Mouse (Mus musculus): ENCODE results near the gene Psmb2. TPM values are rescaled to one million over a fixed set of nuclear protein-coding genes. Genes with fewer than 3 reads are reported as not detected.

Gene Psmb2
- polyA plus RNA-seq, 1 experiment from 2014 or later, result 451 TPM

DNA sequence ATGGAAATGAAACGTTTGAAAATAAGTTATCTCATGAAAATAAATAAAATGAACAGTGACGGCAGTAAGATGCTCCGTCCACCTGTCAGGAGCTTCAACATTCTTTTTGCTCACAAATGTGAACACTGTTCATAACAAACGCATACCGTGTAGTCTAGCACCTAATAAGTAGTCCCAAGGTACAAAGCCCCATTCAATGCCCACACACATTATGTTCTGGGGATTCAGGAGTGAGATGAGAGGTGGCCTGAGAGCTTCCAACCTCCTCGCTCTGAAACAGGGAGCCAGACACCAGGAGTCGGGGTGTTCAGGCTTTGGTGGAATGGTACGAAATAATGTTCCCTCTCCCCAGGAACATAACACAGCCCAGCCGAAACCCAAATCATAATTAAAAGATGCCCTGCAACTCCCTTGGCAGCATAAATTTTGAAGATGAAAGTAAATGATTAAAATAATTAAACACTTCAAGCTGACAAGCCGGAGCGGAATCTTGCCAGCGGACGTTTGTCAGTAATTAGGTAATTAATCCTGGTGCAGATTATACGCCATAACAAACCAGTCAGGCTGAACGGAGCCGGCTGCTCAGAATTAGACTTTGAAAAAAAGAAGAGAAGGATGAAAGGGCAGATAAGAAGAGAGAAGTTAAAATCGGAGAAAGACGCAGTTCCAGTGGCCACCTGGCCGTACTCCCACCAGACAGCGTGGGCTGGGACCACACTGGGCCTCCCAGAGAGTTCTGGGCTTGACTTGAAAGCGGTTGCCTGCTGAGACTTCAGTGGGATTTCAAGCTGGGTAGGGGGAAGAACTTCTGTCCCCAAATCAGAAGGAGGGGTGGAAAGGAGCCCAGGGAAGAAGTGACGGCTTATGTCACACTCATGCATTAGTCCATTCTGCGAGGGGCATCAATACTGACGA lies 29.2 kb upstream of the Psmb2 start:
- H3K9ac ChIP-seq (ENCODE audit: low read length), result no peak overlapping the region
- ATAC-seq (ENCODE audit: low read depth), result no peak
- H3K4me1 ChIP-seq (replicated peaks; ENCODE audit: control insufficient read depth, insufficient read depth, low read length), result no peaks in the 10 kb centered on the region
- no peak overlapping the region for H3K4me3 ChIP-seq (ENCODE audit: low read length)
- H3K4me2 ChIP-seq (ENCODE audit: low read depth, low read length), result no peak overlapping the region
- WGBS, result 34% methylated on average over 24 of the region's 24 CpGs
- peaks cover 2% of the 10 kb centered on the region; the same call in 1 of the 2 replicates for H3K27me3 ChIP-seq (ENCODE audit: control insufficient read depth, insufficient read depth, low read depth, low read length)
- no peaks in the 10 kb centered on the region for H3K9me3 ChIP-seq (ENCODE audit: control insufficient read depth, low read length)
- H3K27ac ChIP-seq (ENCODE audit: low read length), result no peak overlapping the region
- no peaks in the 10 kb centered on the region for H3K36me3 ChIP-seq (ENCODE audit: control insufficient read depth, insufficient read depth, low read length)

DNA sequence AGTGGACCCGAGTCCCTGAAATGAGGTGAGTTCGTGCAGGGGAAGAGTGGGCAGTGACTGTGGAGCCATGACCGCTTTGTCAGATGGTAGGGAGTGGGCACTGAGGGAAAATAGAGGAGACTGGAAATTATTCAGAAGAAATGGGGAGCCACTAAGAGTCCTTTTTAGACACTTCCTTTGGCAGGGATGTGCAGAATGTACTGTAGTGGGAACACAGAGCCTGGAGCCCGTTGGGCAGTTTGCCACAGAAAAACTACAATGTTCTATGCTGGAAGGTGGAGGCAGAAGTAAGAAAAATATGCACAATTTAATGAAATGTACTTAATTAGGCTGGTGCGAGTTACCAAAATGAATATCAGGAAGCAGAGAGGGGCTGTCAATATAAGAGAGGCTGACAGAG lies 24.3 kb upstream of the Psmb2 start:
- H3K36me3 ChIP-seq (ENCODE audit: control insufficient read depth, insufficient read depth, low read length), result no peaks in the 10 kb centered on the region
- WGBS, result 77% methylated on average over 5 of the region's 5 CpGs

DNA sequence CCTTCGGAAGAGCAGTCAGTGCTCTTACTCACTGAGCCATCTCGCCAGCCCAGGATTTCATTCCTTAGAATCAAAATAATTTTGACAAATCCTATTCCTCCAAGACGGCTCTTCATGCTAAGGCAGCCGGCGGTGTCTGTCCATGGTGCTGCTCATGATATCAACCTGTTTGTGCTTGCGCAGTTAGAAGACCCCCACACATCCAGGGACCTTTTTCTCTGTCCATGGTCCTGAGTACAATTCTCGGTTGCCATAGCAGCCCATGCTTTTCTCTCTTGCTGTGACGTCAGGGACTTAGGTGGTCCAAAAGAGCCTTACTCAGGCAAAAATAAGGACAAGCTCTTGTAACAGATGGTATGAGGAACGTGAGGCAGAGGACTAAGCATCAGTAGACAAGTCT lies 22.1 kb upstream of the Psmb2 start:
- Histone ChIP-seq H3K27me3 (ENCODE audit: control insufficient read depth, insufficient read depth, low read depth, low read length) (no peaks in the 10 kb centered on the region), H3K9me3 (ENCODE audit: control insufficient read depth, low read length) (no peaks in the 10 kb centered on the region), H3K4me3 (ENCODE audit: low read length) (no peak overlapping the region), H3K4me1 (replicated peaks; ENCODE audit: control insufficient read depth, insufficient read depth, low read length) (no peaks in the 10 kb centered on the region), H3K36me3 (ENCODE audit: control insufficient read depth, insufficient read depth, low read length) (no peaks in the 10 kb centered on the region), H3K27ac (ENCODE audit: low read length) (no peak overlapping the region), H3K4me2 (ENCODE audit: low read depth, low read length) (no peak overlapping the region), H3K9ac (ENCODE audit: low read length) (no peak overlapping the region)
- peak; percentile 64; the same call in 1 of the 2 replicates for ATAC-seq (ENCODE audit: low read depth)
- WGBS, result 7% methylated on average over 9 of the region's 9 CpGs

More for the DNA sequence above, 24.3 kb upstream of the Psmb2 start:
- Histone ChIP-seq H3K9me3 (ENCODE audit: control insufficient read depth, low read length) (no peaks in the 10 kb centered on the region), H3K27me3 (ENCODE audit: control insufficient read depth, insufficient read depth, low read depth, low read length) (peaks cover 2% of the 10 kb centered on the region; the same call in 1 of the 2 replicates), H3K4me3 (ENCODE audit: low read length) (no peak overlapping the region), H3K4me2 (ENCODE audit: low read depth, low read length) (no peak overlapping the region), H3K4me1 (replicated peaks; ENCODE audit: control insufficient read depth, insufficient read depth, low read length) (no peaks in the 10 kb centered on the region), H3K9ac (ENCODE audit: low read length) (no peak overlapping the region), H3K27ac (ENCODE audit: low read length) (no peak overlapping the region)
- ATAC-seq (ENCODE audit: low read depth), result no peak

DNA sequence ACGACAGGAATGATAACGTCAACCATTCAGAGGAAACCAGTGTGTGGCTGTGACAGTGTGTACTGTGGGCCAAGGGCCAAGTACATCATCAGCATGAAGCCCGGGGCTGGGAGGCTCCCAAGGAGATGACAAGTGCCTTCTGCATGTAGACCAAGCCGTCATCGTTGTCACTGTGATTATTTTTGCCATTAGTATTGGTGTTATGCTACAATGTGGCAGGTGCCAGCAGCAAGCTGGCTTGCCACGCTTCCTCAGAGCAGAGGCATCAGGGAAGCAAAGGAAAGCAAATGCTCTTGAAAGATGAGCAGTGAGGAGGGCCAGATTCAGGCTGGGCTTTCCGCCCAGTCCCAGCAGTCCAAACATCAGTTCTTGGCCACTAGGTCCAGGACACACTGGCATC lies 16.2 kb upstream of the Psmb2 start:
- Histone ChIP-seq H3K27me3 (ENCODE audit: control insufficient read depth, insufficient read depth, low read depth, low read length) (no peaks in the 10 kb centered on the region), H3K4me2 (ENCODE audit: low read depth, low read length) (no peak overlapping the region), H3K4me1 (replicated peaks; ENCODE audit: control insufficient read depth, insufficient read depth, low read length) (no peaks in the 10 kb centered on the region), H3K4me3 (ENCODE audit: low read length) (no peak overlapping the region), H3K27ac (ENCODE audit: low read length) (no peak overlapping the region), H3K36me3 (ENCODE audit: control insufficient read depth, insufficient read depth, low read length) (no peaks in the 10 kb centered on the region), H3K9me3 (ENCODE audit: control insufficient read depth, low read length) (no peaks in the 10 kb centered on the region), H3K9ac (ENCODE audit: low read length) (no peak overlapping the region)
- no peak for ATAC-seq (ENCODE audit: low read depth)
- 65% methylated on average over 7 of the region's 7 CpGs for WGBS

DNA sequence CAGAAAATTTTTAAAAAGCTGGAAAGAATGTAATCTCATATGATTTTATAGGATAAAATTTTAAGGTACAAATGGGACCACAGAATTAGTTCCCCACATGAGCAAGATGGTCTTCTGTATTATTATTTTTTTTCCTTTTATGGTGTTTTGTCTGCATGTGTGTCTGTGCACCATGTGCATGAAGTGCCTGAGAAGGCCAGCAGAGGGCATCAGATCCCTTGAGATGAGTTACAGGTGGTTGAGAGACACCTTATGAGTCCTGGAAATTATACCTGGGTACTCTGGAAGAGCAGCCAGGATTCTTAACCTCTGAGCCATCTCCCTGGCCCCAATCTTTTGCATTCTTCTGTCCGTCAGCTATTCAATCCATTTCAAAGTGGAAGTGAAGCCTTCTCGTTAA lies 10.4 kb upstream of the Psmb2 start:
- Histone ChIP-seq H3K4me1 (replicated peaks; ENCODE audit: control insufficient read depth, insufficient read depth, low read length) (no peaks in the 10 kb centered on the region), H3K9me3 (ENCODE audit: control insufficient read depth, low read length) (0 out of 2 replicates have a peak, but pooled peaks cover 2% of the 10 kb centered on the region), H3K9ac (ENCODE audit: low read length) (no peak overlapping the region), H3K27me3 (ENCODE audit: control insufficient read depth, insufficient read depth, low read depth, low read length) (no peaks in the 10 kb centered on the region), H3K27ac (ENCODE audit: low read length) (no peak overlapping the region), H3K4me2 (ENCODE audit: low read depth, low read length) (no peak overlapping the region), H3K36me3 (ENCODE audit: control insufficient read depth, insufficient read depth, low read length) (no peaks in the 10 kb centered on the region), H3K4me3 (ENCODE audit: low read length) (no peak overlapping the region)
- no peak for ATAC-seq (ENCODE audit: low read depth)
- 89% methylated on average over 2 of the region's 2 CpGs for WGBS

DNA sequence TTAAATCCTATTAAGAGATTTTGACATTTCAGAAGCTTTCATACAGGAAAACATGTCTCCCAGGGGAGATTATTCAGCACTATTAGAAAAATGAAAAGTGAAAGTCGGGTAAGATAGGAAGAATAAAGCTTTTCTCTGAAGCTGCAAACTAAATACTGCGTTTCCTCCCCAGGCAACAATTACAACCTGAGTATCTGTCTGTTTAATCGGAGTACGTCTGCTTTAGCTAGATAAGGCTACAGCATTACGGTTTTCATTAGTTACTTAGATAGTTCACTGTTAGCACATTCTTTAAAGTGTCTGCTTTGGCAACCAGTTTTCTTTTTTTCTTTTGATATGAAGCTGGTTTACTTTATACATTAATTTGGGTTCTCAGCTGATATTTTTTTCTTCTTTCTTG lies 4.9 kb downstream of the Psmb2 start:
- ATAC-seq (ENCODE audit: low read depth), result no peak

DNA sequence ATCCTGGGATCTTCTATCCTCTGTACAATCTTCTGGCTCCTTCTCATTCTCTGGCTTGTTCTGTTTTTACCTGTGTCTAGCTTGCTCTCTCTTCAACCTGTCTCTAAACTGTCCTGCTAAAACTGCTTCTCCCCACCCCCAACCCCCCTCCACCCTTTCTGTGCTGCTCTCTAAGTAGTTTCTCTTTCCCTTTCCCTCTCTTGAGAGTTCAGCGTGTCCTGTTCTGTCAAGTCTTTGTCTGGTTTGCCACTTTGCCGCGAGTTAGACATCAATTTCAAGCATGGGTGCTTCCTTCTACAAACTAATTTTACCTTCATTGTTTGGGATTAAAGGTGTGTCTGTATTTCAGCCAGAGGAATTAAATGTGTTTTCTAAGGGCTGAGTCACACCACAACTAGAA lies 5.7 kb downstream of the Psmb2 start:
- Histone ChIP-seq H3K9me3 (ENCODE audit: control insufficient read depth, low read length) (no peaks in the 10 kb centered on the region), H3K27ac (ENCODE audit: low read length) (no peak overlapping the region), H3K36me3 (ENCODE audit: control insufficient read depth, insufficient read depth, low read length) (peaks cover 25% of the 10 kb centered on the region), H3K4me1 (replicated peaks; ENCODE audit: control insufficient read depth, insufficient read depth, low read length) (peaks cover 6% of the 10 kb centered on the region; the same call in 1 of the 2 replicates), H3K4me2 (ENCODE audit: low read depth, low read length) (no peak overlapping the region), H3K9ac (ENCODE audit: low read length) (no peak overlapping the region), H3K4me3 (ENCODE audit: low read length) (no peak overlapping the region), H3K27me3 (ENCODE audit: control insufficient read depth, insufficient read depth, low read depth, low read length) (no peaks in the 10 kb centered on the region)
- WGBS, result 87% methylated on average over 3 of the region's 3 CpGs
- no peak for ATAC-seq (ENCODE audit: low read depth)

More for the DNA sequence above, 4.9 kb downstream of the Psmb2 start:
- no peaks in the 10 kb centered on the region for H3K9me3 ChIP-seq (ENCODE audit: control insufficient read depth, low read length)
- no peak overlapping the region for H3K4me3 ChIP-seq (ENCODE audit: low read length)
- peaks cover 7% of the 10 kb centered on the region; the same call in 1 of the 2 replicates for H3K4me1 ChIP-seq (replicated peaks; ENCODE audit: control insufficient read depth, insufficient read depth, low read length)
- H3K9ac ChIP-seq (ENCODE audit: low read length), result no peak overlapping the region
- no peaks in the 10 kb centered on the region for H3K27me3 ChIP-seq (ENCODE audit: control insufficient read depth, insufficient read depth, low read depth, low read length)
- peaks cover 20% of the 10 kb centered on the region for H3K36me3 ChIP-seq (ENCODE audit: control insufficient read depth, insufficient read depth, low read length)
- H3K4me2 ChIP-seq (ENCODE audit: low read depth, low read length), result no peak overlapping the region
- 74% methylated on average over 5 of the region's 5 CpGs for WGBS
- no peak overlapping the region for H3K27ac ChIP-seq (ENCODE audit: low read length)

DNA sequence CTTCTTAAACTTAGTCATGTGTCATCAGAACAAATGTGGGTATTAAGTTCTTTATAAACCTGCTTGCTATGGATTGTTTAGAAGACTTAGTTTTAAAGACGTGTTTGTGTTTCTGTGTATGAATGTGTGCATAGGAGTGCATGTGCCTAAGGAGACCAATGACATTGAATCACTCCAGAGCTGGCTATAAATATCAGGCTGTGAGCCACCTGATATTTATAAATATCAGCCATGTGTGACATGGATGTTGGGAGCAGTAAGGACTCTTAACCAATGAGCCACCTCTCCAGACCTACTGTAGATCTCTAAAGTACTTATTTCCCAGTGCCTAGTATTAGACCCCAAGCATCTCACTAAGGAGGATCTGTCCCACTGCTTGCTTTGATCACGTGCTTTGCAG lies 12.0 kb downstream of the Psmb2 start:
- Histone ChIP-seq H3K36me3 (ENCODE audit: control insufficient read depth, insufficient read depth, low read length) (peaks cover 25% of the 10 kb centered on the region), H3K9ac (ENCODE audit: low read length) (no peak overlapping the region), H3K4me1 (replicated peaks; ENCODE audit: control insufficient read depth, insufficient read depth, low read length) (no peaks in the 10 kb centered on the region), H3K4me2 (ENCODE audit: low read depth, low read length) (no peak overlapping the region), H3K4me3 (ENCODE audit: low read length) (no peak overlapping the region), H3K9me3 (ENCODE audit: control insufficient read depth, low read length) (no peaks in the 10 kb centered on the region), H3K27me3 (ENCODE audit: control insufficient read depth, insufficient read depth, low read depth, low read length) (no peaks in the 10 kb centered on the region), H3K27ac (ENCODE audit: low read length) (no peak overlapping the region)
- no peak for ATAC-seq (ENCODE audit: low read depth)
- 80% methylated on average over 2 of the region's 2 CpGs for WGBS

DNA sequence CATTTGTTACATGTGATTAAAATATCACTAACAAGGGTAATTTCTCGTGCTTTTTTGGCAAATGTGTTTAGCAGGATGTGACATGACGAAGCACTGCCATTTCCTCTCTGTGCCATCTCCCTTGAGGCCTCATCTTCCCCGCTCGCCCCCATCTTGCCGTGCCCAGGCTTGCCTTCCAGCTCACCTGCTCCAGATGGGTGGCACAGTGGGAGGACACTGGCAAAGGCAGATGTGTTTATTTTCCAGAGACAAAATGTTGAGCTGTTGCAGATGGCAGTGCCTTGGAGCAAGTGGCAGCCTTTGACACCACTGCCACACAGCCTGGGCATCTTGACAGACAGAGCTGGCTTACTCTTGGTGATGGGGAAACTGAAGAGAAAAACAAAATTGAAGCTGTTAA lies 15.6 kb downstream of the Psmb2 start:
- H3K36me3 ChIP-seq (ENCODE audit: control insufficient read depth, insufficient read depth, low read length), result peaks cover 4% of the 10 kb centered on the region
- H3K4me1 ChIP-seq (replicated peaks; ENCODE audit: control insufficient read depth, insufficient read depth, low read length), result no peaks in the 10 kb centered on the region
- H3K27ac ChIP-seq (ENCODE audit: low read length), result no peak overlapping the region
- no peak overlapping the region for H3K9ac ChIP-seq (ENCODE audit: low read length)
- no peak for ATAC-seq (ENCODE audit: low read depth)
- 82% methylated on average over 5 of the region's 5 CpGs for WGBS
- H3K27me3 ChIP-seq (ENCODE audit: control insufficient read depth, insufficient read depth, low read depth, low read length), result no peaks in the 10 kb centered on the region
- no peak overlapping the region for H3K4me2 ChIP-seq (ENCODE audit: low read depth, low read length)
- no peak overlapping the region for H3K4me3 ChIP-seq (ENCODE audit: low read length)
- H3K9me3 ChIP-seq (ENCODE audit: control insufficient read depth, low read length), result no peaks in the 10 kb centered on the region
